Mouse (Mus musculus) heart, adult 2 months (tissue): ENCODE data around the gene Kif17.

Experiments used
- CTCF ChIP-seq: fragments of 200-600 bp; IDR thresholded peaks from 2 replicates; pipeline ENCODE4 v1.8.1; 2022; ENCODE audit warnings: antibody characterized with exemption, mild to moderate bottlenecking, moderate library complexity
- EP300 ChIP-seq: fragments of 200-500 bp; IDR thresholded peaks from 2 replicates; pipeline ENCODE4 v1.6.1; 2011; ENCODE audit warnings: low read depth, low read length, control low read depth; ENCODE audit not compliant: insufficient read depth
- POLR2A ChIP-seq: fragments of 200-500 bp; IDR thresholded peaks from 2 replicates; pipeline ENCODE4 v1.6.1; 2011; ENCODE audit warnings: mild to moderate bottlenecking, low read depth, low read length, control low read depth; ENCODE audit not compliant: insufficient read depth

DNA sequence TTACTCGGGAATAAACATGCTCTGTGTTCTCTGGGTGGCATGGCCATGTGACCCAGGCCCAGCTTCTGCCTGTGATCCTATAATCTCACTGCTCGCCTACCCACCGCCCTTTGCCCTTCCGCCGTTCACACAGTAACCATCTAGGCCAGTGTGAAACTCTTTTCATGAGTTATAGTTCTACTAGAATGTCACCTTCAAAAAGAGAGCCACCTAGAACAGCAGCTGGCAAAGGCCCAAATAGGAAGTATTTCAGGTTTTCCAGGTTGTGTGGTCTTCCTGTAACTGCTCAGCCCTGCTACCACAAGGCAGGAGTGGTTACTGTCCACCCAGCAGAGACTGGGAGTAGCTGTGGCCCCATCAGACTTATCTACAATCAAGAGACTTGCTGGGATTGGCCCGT lies 92.5 kb downstream of the Kif17 start:
- TF ChIP-seq CTCF (no peak), EP300 (no peak), POLR2A (no peak)
